Mouse (Mus musculus): Measurements from ENCODE around the gene Sema5b.

GRCm38 (mm10) chr16:35592274-35593065, 51.5 kb downstream of the Sema5b start:
- TF ChIP-seq CTCF (IDR thresholded peaks at IDR 0.05; ENCODE audit: low read depth): no peak
- no peak for TF ChIP-seq EP300 (IDR thresholded peaks at IDR 0.05; ENCODE audit: low read depth)

Data from liver, embryonic 14.5 days (tissue).